Mouse (Mus musculus): ENCODE measurements around the gene Hibadh. TPM values are rescaled to one million over a fixed set of nuclear protein-coding genes. Genes with fewer than 3 reads are reported as not detected.

The Hibadh gene
- polyA plus RNA-seq, 1 experiment from 2014 or later: 69.2 TPM

DNA sequence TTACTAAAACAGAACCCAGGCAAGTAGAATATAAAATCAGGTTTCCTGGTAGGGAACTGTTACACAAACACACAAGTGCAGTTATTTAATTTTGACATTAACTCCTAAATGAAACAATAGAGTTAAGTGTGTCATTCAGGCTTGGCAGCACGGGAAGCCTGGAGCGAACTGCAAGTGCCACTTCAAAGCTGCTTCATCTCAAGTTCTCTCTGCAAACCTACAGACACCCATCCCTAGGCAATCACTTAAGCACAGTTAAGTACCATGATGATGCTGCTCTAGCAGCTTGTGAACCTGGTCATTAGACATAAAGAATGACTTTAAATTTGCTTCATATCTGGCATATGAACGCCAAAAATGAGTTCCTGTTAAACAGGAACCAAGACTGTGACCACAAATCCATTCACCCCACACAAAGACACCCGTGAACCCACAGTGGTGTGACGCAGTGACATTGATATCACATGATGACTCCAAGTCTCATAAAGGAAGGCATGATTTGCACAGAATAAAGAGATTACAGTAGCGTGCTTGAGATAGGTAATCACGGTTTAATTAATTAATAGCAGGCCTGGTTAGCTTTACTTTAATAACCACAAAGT is 33.3 kb downstream of the Hibadh start:
- H3K4me2 ChIP-seq (ENCODE audit: low read length): no peak overlapping the region
- no peak overlapping the region for H3K4me3 ChIP-seq (ENCODE audit: low read depth, low read length)
- H3K27ac ChIP-seq (ENCODE audit: low read depth): no peak overlapping the region
- no peak overlapping the region for H3K9ac ChIP-seq (ENCODE audit: low read length)
- no peaks in the 10 kb centered on the region for H3K27me3 ChIP-seq (replicated peaks; ENCODE audit: control insufficient read depth, insufficient read depth, low read length)
- ATAC-seq (replicated peaks; ENCODE audit: low FRiP score, low TSS enrichment, low read depth) (no peak), DNase-seq (ENCODE audit: low spot score) (no peak)
- H3K4me1 ChIP-seq (replicated peaks; ENCODE audit: control insufficient read depth, insufficient read depth, low read length): peaks cover 12% of the 10 kb centered on the region
- 82% methylated on average over 7 of the region's 7 CpGs for WGBS
- 0 out of 2 replicates have a peak, but pooled peaks cover 7% of the 10 kb centered on the region for H3K36me3 ChIP-seq (ENCODE audit: control insufficient read depth, insufficient read depth, low read length)
- no peaks in the 10 kb centered on the region for H3K9me3 ChIP-seq (ENCODE audit: control insufficient read depth, low read length)

DNA sequence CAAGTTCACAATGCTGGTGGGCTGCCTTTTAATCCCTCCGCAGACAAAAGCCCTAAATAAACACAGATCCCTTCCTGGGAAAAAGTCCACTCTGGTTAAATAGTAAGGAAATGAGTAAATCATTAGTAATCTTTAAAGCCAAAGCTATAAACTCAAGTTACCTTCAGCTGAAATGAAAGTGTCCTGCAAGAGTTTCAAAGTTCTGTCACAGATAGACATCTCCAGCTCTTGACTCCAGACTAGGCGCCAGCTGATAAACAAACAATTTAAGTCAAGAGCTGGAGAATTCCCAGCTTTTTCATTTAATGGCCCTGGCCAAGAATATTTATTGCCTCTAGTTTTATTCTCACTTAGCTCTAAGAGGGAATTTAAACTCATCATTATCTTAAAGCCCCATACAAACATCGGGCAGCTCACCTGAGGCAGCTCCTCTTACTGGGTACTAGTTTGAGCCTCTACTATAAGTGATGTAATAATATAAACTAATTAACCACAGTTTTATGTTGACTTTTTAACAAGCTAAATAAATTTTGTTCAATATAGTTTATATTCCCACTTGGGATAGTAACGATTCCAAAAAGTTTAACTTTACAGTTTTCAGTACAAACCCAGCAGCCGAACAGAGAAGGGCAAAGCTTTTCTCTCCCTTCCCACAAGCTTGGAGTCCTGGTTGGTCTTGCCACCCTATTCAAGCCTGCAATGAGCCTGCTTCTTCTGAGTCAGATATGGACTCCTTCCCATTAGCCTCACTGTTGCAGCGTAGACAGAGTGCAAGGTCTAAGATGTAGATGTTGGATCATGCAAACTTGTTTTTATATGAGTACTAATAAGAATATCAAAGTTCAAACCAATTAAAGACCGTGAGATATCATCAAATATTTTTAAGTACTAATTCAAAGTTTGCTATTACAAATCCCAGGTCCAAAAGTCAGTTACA is 38.2 kb downstream of the Hibadh start:
- no peak overlapping the region for H3K9ac ChIP-seq (ENCODE audit: low read length)
- H3K27ac ChIP-seq (ENCODE audit: low read depth): 0 out of 2 replicates have a peak overlapping the region, but pooled peaks have one; percentile 16
- no peaks in the 10 kb centered on the region for H3K9me3 ChIP-seq (ENCODE audit: control insufficient read depth, low read length)
- peaks cover 19% of the 10 kb centered on the region for H3K4me1 ChIP-seq (replicated peaks; ENCODE audit: control insufficient read depth, insufficient read depth, low read length)
- no peak overlapping the region for H3K4me3 ChIP-seq (ENCODE audit: low read depth, low read length)
- H3K27me3 ChIP-seq (replicated peaks; ENCODE audit: control insufficient read depth, insufficient read depth, low read length): no peaks in the 10 kb centered on the region
- DNase-seq (ENCODE audit: low spot score) (no peak), ATAC-seq (replicated peaks; ENCODE audit: low FRiP score, low TSS enrichment, low read depth) (no peak)
- 34% methylated on average over 7 of the region's 7 CpGs for WGBS
- peak overlapping the region; percentile 23; the same call in 1 of the 2 replicates for H3K4me2 ChIP-seq (ENCODE audit: low read length)
- no peaks in the 10 kb centered on the region for H3K36me3 ChIP-seq (ENCODE audit: control insufficient read depth, insufficient read depth, low read length)

- 16% methylated on average over 4 of the region's 4 CpGs for WGBS
- H3K4me3 ChIP-seq (ENCODE audit: low read depth, low read length): no peak overlapping the region
- H3K27me3 ChIP-seq (replicated peaks; ENCODE audit: control insufficient read depth, insufficient read depth, low read length): no peaks in the 10 kb centered on the region
- no peaks in the 10 kb centered on the region for H3K36me3 ChIP-seq (ENCODE audit: control insufficient read depth, insufficient read depth, low read length)
- peak overlapping the region; percentile 23; the same call in 1 of the 2 replicates for H3K4me2 ChIP-seq (ENCODE audit: low read length)
- DNase-seq (ENCODE audit: low spot score): peak; percentile 64
- no peak overlapping the region for H3K27ac ChIP-seq (ENCODE audit: low read depth)
- H3K9ac ChIP-seq (ENCODE audit: low read length): no peak overlapping the region
- H3K4me1 ChIP-seq (replicated peaks; ENCODE audit: control insufficient read depth, insufficient read depth, low read length): peaks cover 19% of the 10 kb centered on the region
- no peaks in the 10 kb centered on the region for H3K9me3 ChIP-seq (ENCODE audit: control insufficient read depth, low read length)
- no peak for ATAC-seq (replicated peaks; ENCODE audit: low FRiP score, low TSS enrichment, low read depth)
These were observed 39.1 kb downstream of the Hibadh start for GRCm38 (mm10) chr6:52601117-52601516.

GRCm38 (mm10) chr6:52594752-52595151 is 45.4 kb downstream of the Hibadh start:
- no peak overlapping the region for H3K27ac ChIP-seq (ENCODE audit: low read depth)
- H3K4me1 ChIP-seq (replicated peaks; ENCODE audit: control insufficient read depth, insufficient read depth, low read length): no peaks in the 10 kb centered on the region
- no peak for DNase-seq (ENCODE audit: low spot score)
- no peak for ATAC-seq (replicated peaks; ENCODE audit: low FRiP score, low TSS enrichment, low read depth)
- WGBS: 78% methylated on average over 1 of the region's 1 CpGs
- H3K4me3 ChIP-seq (ENCODE audit: low read depth, low read length): no peak overlapping the region
- H3K9ac ChIP-seq (ENCODE audit: low read length): no peak overlapping the region
- no peaks in the 10 kb centered on the region for H3K27me3 ChIP-seq (replicated peaks; ENCODE audit: control insufficient read depth, insufficient read depth, low read length)
- H3K9me3 ChIP-seq (ENCODE audit: control insufficient read depth, low read length): no peaks in the 10 kb centered on the region
- no peak overlapping the region for H3K4me2 ChIP-seq (ENCODE audit: low read length)
- H3K36me3 ChIP-seq (ENCODE audit: control insufficient read depth, insufficient read depth, low read length): no peaks in the 10 kb centered on the region

DNA sequence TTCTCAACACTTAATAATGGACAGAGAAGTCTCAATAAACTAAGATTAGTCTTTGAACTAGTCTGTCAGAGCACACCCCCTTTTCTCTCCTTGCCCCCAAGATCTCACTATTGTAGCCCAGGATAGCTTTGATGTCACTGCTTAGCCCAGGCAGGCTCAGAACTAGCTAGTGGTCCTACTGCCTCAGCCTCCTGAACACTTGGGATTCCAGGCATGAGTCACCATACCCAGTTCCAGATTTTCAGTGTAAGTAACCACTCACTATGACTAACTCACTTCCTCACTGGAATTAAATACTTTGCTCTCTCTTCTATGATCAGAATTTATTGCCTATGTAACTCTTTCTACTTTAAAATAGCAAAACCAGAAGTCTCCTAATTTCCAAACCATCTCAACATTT is 53.6 kb downstream of the Hibadh start:
- no peaks in the 10 kb centered on the region for H3K27me3 ChIP-seq (replicated peaks; ENCODE audit: control insufficient read depth, insufficient read depth, low read length)
- no peak overlapping the region for H3K4me2 ChIP-seq (ENCODE audit: low read length)
- H3K27ac ChIP-seq (ENCODE audit: low read depth): no peak overlapping the region
- H3K4me1 ChIP-seq (replicated peaks; ENCODE audit: control insufficient read depth, insufficient read depth, low read length): no peaks in the 10 kb centered on the region; the same call in 1 of the 2 replicates
- no peak overlapping the region for H3K4me3 ChIP-seq (ENCODE audit: low read depth, low read length)
- peaks cover 6% of the 10 kb centered on the region; the same call in 1 of the 2 replicates for H3K36me3 ChIP-seq (ENCODE audit: control insufficient read depth, insufficient read depth, low read length)
- no peak for ATAC-seq (replicated peaks; ENCODE audit: low FRiP score, low TSS enrichment, low read depth)
- no peak overlapping the region for H3K9ac ChIP-seq (ENCODE audit: low read length)
- DNase-seq (ENCODE audit: low spot score): no peak
- H3K9me3 ChIP-seq (ENCODE audit: control insufficient read depth, low read length): no peaks in the 10 kb centered on the region

GRCm38 (mm10) chr6:52584383-52584782 is 55.8 kb downstream of the Hibadh start:
- no peak overlapping the region for H3K4me2 ChIP-seq (ENCODE audit: low read length)
- H3K27me3 ChIP-seq (replicated peaks; ENCODE audit: control insufficient read depth, insufficient read depth, low read length): no peaks in the 10 kb centered on the region
- no peak for ATAC-seq (replicated peaks; ENCODE audit: low FRiP score, low TSS enrichment, low read depth)
- no peak overlapping the region for H3K4me3 ChIP-seq (ENCODE audit: low read depth, low read length)
- H3K36me3 ChIP-seq (ENCODE audit: control insufficient read depth, insufficient read depth, low read length): peaks cover 6% of the 10 kb centered on the region; the same call in 1 of the 2 replicates
- 31% methylated on average over 8 of the region's 8 CpGs for whole genome bisulfite sequencing
- no peak overlapping the region for H3K27ac ChIP-seq (ENCODE audit: low read depth)
- H3K4me1 ChIP-seq (replicated peaks; ENCODE audit: control insufficient read depth, insufficient read depth, low read length): peaks cover 3% of the 10 kb centered on the region; the same call in 1 of the 2 replicates
- H3K9ac ChIP-seq (ENCODE audit: low read length): no peak overlapping the region
- DNase-seq (ENCODE audit: low spot score): no peak
- no peaks in the 10 kb centered on the region for H3K9me3 ChIP-seq (ENCODE audit: control insufficient read depth, low read length)

- no peaks in the 10 kb centered on the region for H3K9me3 ChIP-seq (ENCODE audit: control insufficient read depth, low read length)
- WGBS: 83% methylated on average over 4 of the region's 4 CpGs
- no peaks in the 10 kb centered on the region for H3K27me3 ChIP-seq (replicated peaks; ENCODE audit: control insufficient read depth, insufficient read depth, low read length)
- H3K4me1 ChIP-seq (replicated peaks; ENCODE audit: control insufficient read depth, insufficient read depth, low read length): peaks cover 3% of the 10 kb centered on the region; the same call in 1 of the 2 replicates
- no peak for DNase-seq (ENCODE audit: low spot score)
- H3K4me3 ChIP-seq (ENCODE audit: low read depth, low read length): no peak overlapping the region
- H3K36me3 ChIP-seq (ENCODE audit: control insufficient read depth, insufficient read depth, low read length): no peaks in the 10 kb centered on the region
- H3K9ac ChIP-seq (ENCODE audit: low read length): no peak overlapping the region
- no peak overlapping the region for H3K4me2 ChIP-seq (ENCODE audit: low read length)
- H3K27ac ChIP-seq (ENCODE audit: low read depth): no peak overlapping the region
- ATAC-seq (replicated peaks; ENCODE audit: low FRiP score, low TSS enrichment, low read depth): no peak
These were observed 59.1 kb downstream of the Hibadh start for GRCm38 (mm10) chr6:52581081-52581480.

DNA sequence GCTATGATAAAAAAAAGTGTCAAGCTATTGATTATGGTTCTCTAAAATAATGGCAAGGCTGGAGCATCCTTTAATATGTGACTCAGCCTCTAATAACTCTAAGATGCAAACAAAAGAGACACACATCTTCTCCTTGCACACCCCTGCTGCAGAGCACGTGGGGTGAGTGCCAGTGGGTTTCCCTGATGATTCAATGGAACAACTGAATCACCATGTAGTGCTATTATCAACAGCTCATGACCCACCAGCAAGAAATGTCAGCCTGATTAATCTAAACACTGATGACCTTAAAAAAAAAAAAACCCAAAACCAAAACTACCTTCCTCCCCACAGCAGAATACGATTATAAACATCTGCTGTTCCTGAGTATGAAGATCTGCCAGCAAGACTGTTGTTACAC is 61.9 kb downstream of the Hibadh start:
- Histone ChIP-seq H3K36me3 (ENCODE audit: control insufficient read depth, insufficient read depth, low read length) (no peaks in the 10 kb centered on the region), H3K9ac (ENCODE audit: low read length) (no peak overlapping the region), H3K27ac (ENCODE audit: low read depth) (no peak overlapping the region), H3K4me1 (replicated peaks; ENCODE audit: control insufficient read depth, insufficient read depth, low read length) (0 out of 2 replicates have a peak, but pooled peaks cover 3% of the 10 kb centered on the region), H3K9me3 (ENCODE audit: control insufficient read depth, low read length) (no peaks in the 10 kb centered on the region), H3K4me2 (ENCODE audit: low read length) (no peak overlapping the region), H3K27me3 (replicated peaks; ENCODE audit: control insufficient read depth, insufficient read depth, low read length) (no peaks in the 10 kb centered on the region), H3K4me3 (ENCODE audit: low read depth, low read length) (no peak overlapping the region)
- no peak for ATAC-seq (replicated peaks; ENCODE audit: low FRiP score, low TSS enrichment, low read depth)
- DNase-seq (ENCODE audit: low spot score): no peak
- WGBS: 55% methylated on average over 2 of the region's 2 CpGs

All from intestine, embryonic 14.5 days (tissue).